Mouse (Mus musculus) intestine, embryonic 14.5 days (tissue): ENCODE results near the gene Qdpr. TPM values are rescaled to one million over a fixed set of nuclear protein-coding genes. Genes with fewer than 3 reads are reported as not detected.

Experiments used
- ATAC-seq: fragments of 200-750 bp; cut with Nextera tagmentation; replicated peaks from 2 replicates; pipeline ENCODE4 v1.8.0; 2017; ENCODE audit warnings: low read depth, moderate number of reproducible peaks, moderate TSS enrichment, moderate library complexity; ENCODE audit not compliant: low FRiP score, low TSS enrichment
- DNase-seq: peaks from one replicate; pipeline ENCODE4 v3.0.0-alpha.2; 2018; ENCODE audit warnings: low spot score
- H3K27ac ChIP-seq: fragments of 300-500 bp; sonication (generic); 2 replicates; pipeline ENCODE4 v1.5.1; 2014; ENCODE audit warnings: low read depth, mild to moderate bottlenecking, control low read depth
- H3K27me3 ChIP-seq: fragments of 300-500 bp; sonication (generic); replicated peaks from 2 replicates; pipeline ENCODE4 v1.6.1; 2014; ENCODE audit warnings: low read length, control low read depth; ENCODE audit not compliant: control insufficient read depth, insufficient read depth
- H3K36me3 ChIP-seq: fragments of 300-500 bp; sonication (generic); 2 replicates; pipeline ENCODE4 v1.6.1; 2014; ENCODE audit warnings: low read length, control low read depth; ENCODE audit not compliant: control insufficient read depth, insufficient read depth
- H3K4me1 ChIP-seq: fragments of 300-500 bp; sonication (generic); replicated peaks from 2 replicates; pipeline ENCODE4 v1.6.1; 2014; ENCODE audit warnings: low read length, control low read depth, mixed read lengths; ENCODE audit not compliant: control insufficient read depth, insufficient read depth
- H3K4me2 ChIP-seq: fragments of 300-500 bp; sonication (generic); 2 replicates; pipeline ENCODE4 v1.6.1; 2014; ENCODE audit warnings: low read length
- H3K4me3 ChIP-seq: fragments of 300-500 bp; sonication (generic); 2 replicates; pipeline ENCODE4 v1.5.1; 2014; ENCODE audit warnings: low read depth, low read length, control low read depth, mixed read lengths
- H3K9ac ChIP-seq: fragments of 300-500 bp; sonication (generic); 2 replicates; pipeline ENCODE4 v1.6.1; 2014; ENCODE audit warnings: mild to moderate bottlenecking, low read length
- H3K9me3 ChIP-seq: fragments of 300-500 bp; sonication (generic); 2 replicates; pipeline ENCODE4 v1.6.1; 2016; ENCODE audit warnings: low read length, control low read depth; ENCODE audit not compliant: control insufficient read depth
- WGBS: fragments of 180-500 bp; shearing (Covaris S2); extraction: QIAGEN DNeasy Blood & Tissue Kit; methylation state at CpG from one replicate; pipeline ENCODE4 v1.1.7; 2014; 5-methylcytosine and 5-hydroxymethylcytosine counted together
- polyA plus RNA-seq: library from polyadenylated mRNA; unstranded; fragments of >200 nt; fragmentation: Nextera tagmentation; extraction: Ambion mirVana; gene quantifications from 2 replicates; pipeline ENCODE4 v1.2.1, GENCODE M21; 2014

The Qdpr gene
- polyA plus RNA-seq, 1 experiment from 2014 or later = 162 TPM

DNA sequence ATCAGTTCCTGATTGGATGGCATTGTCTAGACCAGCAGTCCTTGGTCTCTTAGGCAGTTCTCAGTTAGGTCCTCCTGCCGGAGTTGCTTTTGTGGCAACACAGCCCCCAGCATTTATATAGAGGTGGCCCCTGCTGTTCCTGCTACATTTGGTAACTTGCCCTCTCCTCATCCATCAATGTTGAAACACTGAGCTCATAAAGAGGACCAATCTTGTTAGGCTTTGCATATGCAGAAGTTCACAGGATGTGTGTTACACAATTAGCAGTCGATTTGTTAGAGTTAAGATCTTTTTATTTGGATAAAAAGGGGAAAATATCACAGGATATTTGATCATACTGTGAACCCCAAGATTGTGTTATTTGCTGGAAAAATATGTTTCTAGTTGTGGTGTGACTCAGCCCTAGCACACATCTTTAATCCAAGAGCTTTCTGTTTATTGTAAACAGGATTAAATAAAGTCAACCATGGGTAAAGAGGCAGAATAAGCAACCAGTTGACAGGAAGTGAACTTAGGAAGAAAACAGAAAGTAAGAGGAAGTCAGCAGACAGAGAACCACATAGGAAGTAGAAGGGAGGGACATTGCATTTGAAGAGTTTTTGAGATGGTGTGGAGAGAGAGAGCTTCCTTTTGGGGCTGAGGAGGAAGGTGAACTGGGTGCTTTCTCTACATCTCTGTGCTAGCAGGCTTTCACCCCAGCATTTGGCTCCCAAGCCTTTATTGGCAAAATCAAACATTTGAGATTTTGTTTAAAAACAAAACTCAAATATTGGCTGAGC lies 65.8 kb downstream of the Qdpr start:
- no peaks in the 10 kb centered on the region for H3K9me3 ChIP-seq
- H3K4me3 ChIP-seq = no peak overlapping the region
- no peak for DNase-seq
- H3K27me3 ChIP-seq = no peaks in the 10 kb centered on the region
- H3K27ac ChIP-seq = no peak overlapping the region
- no peak overlapping the region for H3K9ac ChIP-seq
- H3K4me2 ChIP-seq = no peak overlapping the region
- H3K36me3 ChIP-seq = no peaks in the 10 kb centered on the region
- no peaks in the 10 kb centered on the region for H3K4me1 ChIP-seq
- WGBS = 87% methylated on average over 2 of the region's 2 CpGs
- no peak for ATAC-seq

Other genes starting within 250 kb of the Qdpr start
- gene Clrn2, start 3.5 kb upstream of the Qdpr start, polyA plus RNA-seq = not detected in 2 replicates
- gene Lap3, start 43.1 kb upstream of the Qdpr start, polyA plus RNA-seq = 97.4 and 103 TPM in 2 replicates
- 233 and 253 TPM in 2 replicates for gene Med28, start 70.0 kb upstream of the Qdpr start, polyA plus RNA-seq
- gene Fam184b, start 189.4 kb upstream of the Qdpr start, polyA plus RNA-seq = 5.0 and 5.8 TPM in 2 replicates
- 52.3 and 56.1 TPM in 2 replicates for gene Ncapg, start 219.7 kb upstream of the Qdpr start, polyA plus RNA-seq